Mouse (Mus musculus) forebrain, embryonic 11.5 days (tissue): ENCODE data around the gene Calhm6. TPM values are rescaled to one million over a fixed set of nuclear protein-coding genes. Genes with fewer than 3 reads are reported as not detected.

Experiments
- ATAC-seq: fragments of 200-750 bp; cut with Nextera tagmentation; replicated peaks from 2 replicates; pipeline ENCODE4 v1.8.0; 2017; ENCODE audit warnings: moderate TSS enrichment; ENCODE audit not compliant: low FRiP score
- DNase-seq: peaks from one replicate; pipeline ENCODE4 v3.0.0-alpha.2; 2017; ENCODE audit warnings: low spot score
- H3K27ac ChIP-seq: fragments of 300-500 bp; sonication (generic); 2 replicates; pipeline ENCODE4 v1.5.1; 2014; ENCODE audit warnings: low read depth, low read length
- H3K27me3 ChIP-seq: fragments of 300-500 bp; sonication (generic); 2 replicates; pipeline ENCODE4 v1.6.1; 2014; ENCODE audit warnings: mild to moderate bottlenecking, low read length, mixed read lengths; ENCODE audit not compliant: control insufficient read depth, insufficient read depth
- H3K36me3 ChIP-seq: fragments of 300-500 bp; sonication (generic); 2 replicates; pipeline ENCODE4 v1.6.1; 2014; ENCODE audit warnings: mild to moderate bottlenecking, low read length, moderate library complexity, mixed read lengths; ENCODE audit not compliant: control insufficient read depth, insufficient read depth
- H3K4me1 ChIP-seq: fragments of 300-500 bp; sonication (generic); replicated peaks from 2 replicates; pipeline ENCODE4 v1.6.1; 2014; ENCODE audit warnings: low read length, mixed read lengths; ENCODE audit not compliant: control insufficient read depth, insufficient read depth
- H3K4me2 ChIP-seq: fragments of 300-500 bp; sonication (generic); 2 replicates; pipeline ENCODE4 v1.6.1; 2014; ENCODE audit warnings: low read depth, mild to moderate bottlenecking, low read length, moderate library complexity, mixed read lengths; ENCODE audit not compliant: severe bottlenecking
- H3K4me3 ChIP-seq: fragments of 300-500 bp; sonication (generic); 2 replicates; pipeline ENCODE4 v1.5.1; 2014; ENCODE audit warnings: low read depth, low read length
- H3K9ac ChIP-seq: fragments of 300-500 bp; sonication (generic); 2 replicates; pipeline ENCODE4 v1.6.1; 2014; ENCODE audit warnings: low read length
- H3K9me3 ChIP-seq: fragments of 300-500 bp; sonication (generic); 2 replicates; pipeline ENCODE4 v1.6.1; 2016; ENCODE audit warnings: low read length, mixed read lengths; ENCODE audit not compliant: control insufficient read depth
- whole genome bisulfite sequencing: fragments of 180-500 bp; shearing (Covaris S2); extraction: QIAGEN DNeasy Blood & Tissue Kit; methylation state at CpG from one replicate; pipeline ENCODE4 v1.1.7; 2014; 5-methylcytosine and 5-hydroxymethylcytosine counted together
- polyA plus RNA-seq: library from polyadenylated mRNA; unstranded; fragments of >200 nt; fragmentation: Nextera tagmentation; extraction: Ambion mirVana; gene quantifications from 2 replicates; pipeline ENCODE4 v1.2.1, GENCODE M21; 2014

The Calhm6 gene
- polyA plus RNA-seq, 1 experiment from 2014 or later: 0.69 TPM

DNA sequence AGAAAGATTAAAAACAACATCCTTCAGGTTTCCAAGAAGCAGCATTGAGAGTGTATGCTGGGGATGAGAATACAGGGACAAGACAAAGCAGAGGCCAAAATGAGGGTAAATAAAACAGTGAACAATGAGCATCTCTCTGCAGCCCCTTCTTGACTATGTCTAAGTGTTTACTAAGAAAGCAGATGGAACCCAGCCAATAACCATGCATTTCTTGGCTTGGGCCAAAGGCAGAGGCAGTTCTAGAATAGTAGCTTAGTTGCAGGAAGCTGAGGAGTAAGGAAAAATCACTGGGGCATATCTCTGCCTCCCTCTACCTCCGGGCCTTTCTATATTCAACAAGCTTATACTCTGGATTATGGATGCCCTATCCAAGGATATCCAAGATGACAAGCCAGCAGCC lies 37.3 kb downstream of the Calhm6 start:
- ATAC-seq (no peak), DNase-seq (no peak)
- H3K4me2 ChIP-seq: no peak overlapping the region
- no peak overlapping the region for H3K27ac ChIP-seq
- 88% methylated on average over 1 of the region's 1 CpGs for WGBS
- H3K4me3 ChIP-seq: no peak overlapping the region
- no peaks in the 10 kb centered on the region for H3K9me3 ChIP-seq
- H3K27me3 ChIP-seq: no peaks in the 10 kb centered on the region
- no peaks in the 10 kb centered on the region for H3K4me1 ChIP-seq
- no peak overlapping the region for H3K9ac ChIP-seq
- no peaks in the 10 kb centered on the region for H3K36me3 ChIP-seq

DNA sequence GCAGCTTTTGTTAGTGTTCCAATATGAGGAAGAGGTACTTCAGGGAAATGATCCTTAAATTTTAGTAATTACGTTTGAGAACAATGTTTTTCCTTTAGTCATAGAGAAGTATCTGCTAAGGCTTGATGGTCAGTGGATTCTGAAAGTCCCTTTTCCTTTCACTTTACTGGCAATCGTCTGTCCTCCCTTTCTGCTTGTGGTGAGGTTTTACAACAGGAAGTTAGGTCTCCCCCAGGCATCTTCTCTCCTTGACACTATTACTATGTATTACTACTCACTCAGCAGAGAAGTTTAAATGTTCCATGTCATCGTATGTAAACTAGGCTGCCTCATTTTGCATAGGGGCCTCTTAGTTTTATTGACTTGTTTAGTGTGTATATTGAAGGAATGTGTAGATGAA lies 38.3 kb downstream of the Calhm6 start:
- H3K9ac ChIP-seq: no peak overlapping the region
- no peaks in the 10 kb centered on the region for H3K36me3 ChIP-seq
- H3K4me1 ChIP-seq: no peaks in the 10 kb centered on the region
- H3K27ac ChIP-seq: no peak overlapping the region
- H3K4me3 ChIP-seq: no peak overlapping the region
- no peak overlapping the region for H3K4me2 ChIP-seq
- no peaks in the 10 kb centered on the region for H3K27me3 ChIP-seq
- DNase-seq (no peak), ATAC-seq (no peak)
- H3K9me3 ChIP-seq: no peaks in the 10 kb centered on the region
- WGBS: 80% methylated on average over 3 of the region's 3 CpGs

- no peak overlapping the region for H3K9ac ChIP-seq
- H3K27ac ChIP-seq: no peak overlapping the region
- DNase-seq (no peak), ATAC-seq (no peak)
- no peak overlapping the region for H3K4me3 ChIP-seq
- H3K4me2 ChIP-seq: no peak overlapping the region
- WGBS: 85% methylated on average over 2 of the region's 2 CpGs
- no peaks in the 10 kb centered on the region for H3K27me3 ChIP-seq
- no peaks in the 10 kb centered on the region for H3K4me1 ChIP-seq
- H3K36me3 ChIP-seq: no peaks in the 10 kb centered on the region
- no peaks in the 10 kb centered on the region for H3K9me3 ChIP-seq
Observed at GRCm38 (mm10) chr10:34088515-34088914, 39.3 kb downstream of the Calhm6 start.

DNA sequence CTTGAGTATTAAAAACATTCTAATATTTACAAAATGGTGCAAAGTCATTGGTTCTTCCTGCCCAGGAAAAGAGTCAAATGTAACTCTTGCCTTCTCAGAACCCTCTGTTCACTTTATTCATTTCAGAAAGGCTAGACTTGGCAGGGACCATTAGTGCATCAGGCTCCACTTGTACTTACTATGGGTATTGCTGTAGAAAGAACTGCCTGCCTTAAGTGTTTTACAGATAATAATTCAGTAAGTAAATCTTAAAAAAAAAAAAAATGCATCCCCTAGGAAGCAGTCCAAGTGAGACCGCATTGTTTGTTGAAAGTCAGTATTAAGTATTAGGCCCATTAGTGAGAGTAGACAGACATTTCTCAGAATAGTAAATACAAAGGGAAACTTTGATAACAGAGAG lies 41.3 kb downstream of the Calhm6 start:
- 100% methylated on average over 1 of the region's 1 CpGs for whole genome bisulfite sequencing
- DNase-seq: no peak
- Histone ChIP-seq H3K4me1 (no peaks in the 10 kb centered on the region), H3K27ac (no peak overlapping the region), H3K36me3 (no peaks in the 10 kb centered on the region), H3K4me3 (no peak overlapping the region), H3K27me3 (no peaks in the 10 kb centered on the region), H3K4me2 (no peak overlapping the region), H3K9ac (no peak overlapping the region), H3K9me3 (no peaks in the 10 kb centered on the region)
- no peak for ATAC-seq

Other genes with a start within 250 kb of the Calhm6 start
- gene Rsph4a, start 222.9 kb downstream of the Calhm6 start, polyA plus RNA-seq: 0.24 and 0.37 TPM in 2 replicates
- gene Zup1, start 176.7 kb downstream of the Calhm6 start, polyA plus RNA-seq: 25.4 and 27.1 TPM in 2 replicates
- 151 and 165 TPM in 2 replicates for gene Rwdd1, start 108.4 kb downstream of the Calhm6 start, polyA plus RNA-seq
- gene Trappc3l, start 90.4 kb downstream of the Calhm6 start, polyA plus RNA-seq: not detected in 2 replicates
- gene Calhm4, start 83.7 kb downstream of the Calhm6 start, polyA plus RNA-seq: not detected in 2 replicates
- gene Calhm5, start 31.5 kb downstream of the Calhm6 start, polyA plus RNA-seq: 0.20 and 0.32 TPM in 2 replicates
- gene Dse, start 79.7 kb upstream of the Calhm6 start, polyA plus RNA-seq: 16.5 and 17.8 TPM in 2 replicates
- gene Tspyl1, start 154.2 kb upstream of the Calhm6 start, polyA plus RNA-seq: 61.0 and 68.6 TPM in 2 replicates
- 18.1 and 23.8 TPM in 2 replicates for gene Tspyl4, start 169.5 kb upstream of the Calhm6 start, polyA plus RNA-seq